ENCODE assay signal across 11 mouse cellular contexts in the genomic region with DNA sequence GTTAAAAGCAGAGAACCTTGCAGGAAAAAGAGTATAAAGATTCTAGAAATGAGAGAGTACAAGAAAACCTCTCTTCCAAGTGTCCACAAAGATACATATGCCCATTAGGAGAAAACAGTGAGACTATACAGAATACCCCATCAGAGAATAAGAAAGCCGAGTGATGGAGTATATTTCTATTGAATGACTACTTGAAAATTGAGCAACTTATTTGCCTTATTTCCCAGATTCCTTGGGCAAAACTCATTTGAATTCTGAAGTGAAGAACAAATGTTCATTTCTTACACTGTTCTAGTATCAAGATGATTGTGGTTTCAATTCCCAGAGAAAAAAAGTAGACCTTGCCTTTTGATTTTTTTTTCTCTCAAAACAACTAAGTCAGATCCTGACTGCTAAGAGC. TPM values are rescaled to one million over a fixed set of nuclear protein-coding genes. Genes with fewer than 3 reads are reported as not detected.
DNase-seq lines count a peak whose midpoint lies in the region; ATAC-seq and TF ChIP-seq lines count a peak whose summit lies in the region.
"Had no signal": no experiment of that assay in that cellular context is flagged by ENCODE, and none has a peak within 500 bp of the region (broad histone marks: within the 10 kb centered on the region; RNA-seq: fewer than 3 reads in every experiment).

No protein-coding gene starts in this region.

- no peak overlapping the region for H3K27ac ChIP-seq in kidney, postnatal 0 days
- peak overlapping the region; percentile 5; the same call in 1 of the 2 replicates for H3K27ac ChIP-seq in forebrain, embryonic 11.5 days (ENCODE audit: low read depth, low read length)
- H3K27ac ChIP-seq in hindbrain, embryonic 14.5 days = peak overlapping the region; percentile 97
- peak overlapping the region; percentile 94 for H3K27ac ChIP-seq in midbrain, embryonic 16.5 days (ENCODE audit: low read length)
- H3K27ac ChIP-seq: liver, embryonic 15.5 days had no signal

- TF ChIP-seq CTCF in kidney, postnatal 0 days (IDR thresholded peaks at IDR 0.05; ENCODE audit: low read depth) = no peak

- no peak for ATAC-seq in kidney, postnatal 0 days (replicated peaks; ENCODE audit: low FRiP score, low read depth)
- no peak for ATAC-seq in forebrain, embryonic 11.5 days (replicated peaks; ENCODE audit: low FRiP score)
- no peak for ATAC-seq in hindbrain, embryonic 14.5 days (ENCODE audit: low FRiP score)
- ATAC-seq in midbrain, embryonic 16.5 days = no peak
- ATAC-seq in cerebellum, adult (ENCODE audit: insufficient number of reproducible peaks, low FRiP score, low TSS enrichment) = no peak

- no peaks in the 10 kb centered on the region; the same call in 1 of the 2 replicates for H3K4me1 ChIP-seq in kidney, postnatal 0 days (replicated peaks; ENCODE audit: insufficient read depth, low read length)
- 0 out of 2 replicates have a peak, but pooled peaks cover 4% of the 10 kb centered on the region for H3K4me1 ChIP-seq in forebrain, embryonic 11.5 days (replicated peaks; ENCODE audit: control insufficient read depth, insufficient read depth, low read length)
- peaks cover 30% of the 10 kb centered on the region for H3K4me1 ChIP-seq in hindbrain, embryonic 14.5 days (replicated peaks; ENCODE audit: control insufficient read depth, insufficient read depth, low read length)
- H3K4me1 ChIP-seq in midbrain, embryonic 16.5 days (ENCODE audit: control insufficient read depth, insufficient read depth, low read length) = peaks cover 26% of the 10 kb centered on the region

- H3K4me3 ChIP-seq in kidney, postnatal 0 days (replicated peaks; ENCODE audit: low read depth, low read length) = peak overlapping the region; percentile 77; the same call in 1 of the 2 replicates
- peak overlapping the region; percentile 100 for H3K4me3 ChIP-seq in forebrain, embryonic 11.5 days (ENCODE audit: low read depth, low read length)
- H3K4me3 ChIP-seq in hindbrain, embryonic 14.5 days (replicated peaks; ENCODE audit: low read length) = peak overlapping the region; percentile 91
- peak overlapping the region; percentile 65 for H3K4me3 ChIP-seq in midbrain, embryonic 16.5 days (ENCODE audit: low read depth, low read length)
- H3K4me3 ChIP-seq: erythroblast, embryonic 14.5 days; liver, embryonic 15.5 days had no signal

- no peak overlapping the region for H3K9ac ChIP-seq in kidney, postnatal 0 days (ENCODE audit: low read depth, low read length)
- H3K9ac ChIP-seq in forebrain, embryonic 11.5 days (ENCODE audit: low read length) = peak overlapping the region; percentile 99
- H3K9ac ChIP-seq in hindbrain, embryonic 14.5 days = peak overlapping the region; percentile 100
- H3K9ac ChIP-seq in midbrain, embryonic 16.5 days (ENCODE audit: low read depth, low read length) = peak overlapping the region; percentile 78
- H3K9ac ChIP-seq: liver, embryonic 15.5 days had no signal

- H3K4me2 ChIP-seq in kidney, postnatal 0 days (ENCODE audit: low read length) = peak overlapping the region; percentile 94
- peak overlapping the region; percentile 60 for H3K4me2 ChIP-seq in forebrain, embryonic 11.5 days (ENCODE audit: low read depth, low read length, severe bottlenecking)
- H3K4me2 ChIP-seq in hindbrain, embryonic 14.5 days (replicated peaks) = peak overlapping the region; percentile 91
- H3K4me2 ChIP-seq in midbrain, embryonic 16.5 days (ENCODE audit: low read length) = peak overlapping the region; percentile 83
- H3K4me2 ChIP-seq: liver, embryonic 15.5 days had no signal

- no peaks in the 10 kb centered on the region for H3K27me3 ChIP-seq in kidney, postnatal 0 days (ENCODE audit: insufficient read depth, low read length)
- no peaks in the 10 kb centered on the region for H3K27me3 ChIP-seq in forebrain, embryonic 11.5 days (ENCODE audit: control insufficient read depth, insufficient read depth, low read length)
- H3K27me3 ChIP-seq in hindbrain, embryonic 14.5 days (ENCODE audit: control insufficient read depth, insufficient read depth, low read length) = no peaks in the 10 kb centered on the region
- no peaks in the 10 kb centered on the region for H3K27me3 ChIP-seq in midbrain, embryonic 16.5 days (ENCODE audit: control insufficient read depth, insufficient read depth, low read depth, low read length)

- H3K9me3 ChIP-seq in kidney, postnatal 0 days (replicated peaks; ENCODE audit: low read length) = no peaks in the 10 kb centered on the region
- no peaks in the 10 kb centered on the region for H3K9me3 ChIP-seq in forebrain, embryonic 11.5 days (ENCODE audit: control insufficient read depth, low read length)
- no peaks in the 10 kb centered on the region for H3K9me3 ChIP-seq in hindbrain, embryonic 14.5 days (ENCODE audit: control insufficient read depth, low read length)
- H3K9me3 ChIP-seq in midbrain, embryonic 16.5 days (replicated peaks; ENCODE audit: control insufficient read depth, low read length, poor library complexity, severe bottlenecking) = no peaks in the 10 kb centered on the region
- H3K9me3 ChIP-seq: liver, embryonic 15.5 days had no signal

- DNase-seq in kidney, postnatal 0 days (ENCODE audit: low spot score) = no peak
- DNase-seq in kidney, postnatal 14 days = no peak
- no peak for DNase-seq in forebrain, embryonic 11.5 days (ENCODE audit: low spot score)
- DNase-seq in hindbrain, embryonic 14.5 days (ENCODE audit: low spot score) = peak; percentile 50
- no peak for DNase-seq in cerebellum, adult 9-11 months
- DNase-seq in adrenal gland, postnatal 36 days = no peak
- DNase-seq: thymus, postnatal 4 days had no signal

- 46% methylated on average over 1 of the region's 1 CpGs for WGBS in kidney, postnatal 0 days
- 6% methylated on average over 1 of the region's 1 CpGs for WGBS in forebrain, embryonic 11.5 days
- 13% methylated on average over 1 of the region's 1 CpGs for WGBS in hindbrain, embryonic 14.5 days
- 14% methylated on average over 1 of the region's 1 CpGs for WGBS in midbrain, embryonic 16.5 days

- H3K36me3 ChIP-seq in kidney, postnatal 0 days (ENCODE audit: insufficient read depth, low read length) = no peaks in the 10 kb centered on the region
- H3K36me3 ChIP-seq in forebrain, embryonic 11.5 days (ENCODE audit: control insufficient read depth, insufficient read depth, low read length) = peaks cover 5% of the 10 kb centered on the region; the same call in 1 of the 2 replicates
- no peaks in the 10 kb centered on the region; the same call in 1 of the 2 replicates for H3K36me3 ChIP-seq in hindbrain, embryonic 14.5 days (replicated peaks; ENCODE audit: control insufficient read depth, insufficient read depth)
- H3K36me3 ChIP-seq in midbrain, embryonic 16.5 days (ENCODE audit: control insufficient read depth, insufficient read depth, low read length) = peaks cover 5% of the 10 kb centered on the region; the same call in 1 of the 2 replicates
- H3K36me3 ChIP-seq: liver, embryonic 15.5 days had no signal

RNA-seq across cellular contexts. Expression of a gene that starts 4.9 kb away (rescaled TPM):
- polyA plus RNA-seq in kidney, postnatal 0 days (2015; fragmentation: Nextera tagmentation; extraction: Ambion mirVana) = 35.4 and 40.8 TPM in 2 replicates
- polyA plus RNA-seq in forebrain, embryonic 11.5 days (2014; fragmentation: Nextera tagmentation; extraction: Ambion mirVana) = 568 and 596 TPM in 2 replicates
- polyA plus RNA-seq in hindbrain, embryonic 14.5 days (2014; fragmentation: Nextera tagmentation; extraction: Ambion mirVana) = 336 and 376 TPM in 2 replicates
- polyA plus RNA-seq in midbrain, embryonic 16.5 days (2015; fragmentation: Nextera tagmentation; extraction: Ambion mirVana) = 371 and 465 TPM in 2 replicates
- under 1 TPM; 0.23 to 0.26 TPM for total RNA-seq in adrenal gland, postnatal 36 days (2021)
- polyA plus RNA-seq: erythroblast, embryonic 14.5 days had no signal
